Mouse (Mus musculus) layer of hippocampus, adult 18-20 months (tissue): ENCODE data around the gene Gstcd. TPM values are rescaled to one million over a fixed set of nuclear protein-coding genes. Genes with fewer than 3 reads are reported as not detected.

Experiments
- DNase-seq, 2 experiments: peaks; one replicate each; pipeline ENCODE4 v3.0.0; 2022; ENCODE audit warnings: low spot score in 2 of 2
- total RNA-seq, 2 experiments: library from RNA; stranded (reverse); gene quantifications; 2 replicates each; pipeline ENCODE4 v1.2.3; 2021

Gene Gstcd
- total RNA-seq, 2 experiments from 2014 or later, result 8.7 to 10.0 TPM

DNA sequence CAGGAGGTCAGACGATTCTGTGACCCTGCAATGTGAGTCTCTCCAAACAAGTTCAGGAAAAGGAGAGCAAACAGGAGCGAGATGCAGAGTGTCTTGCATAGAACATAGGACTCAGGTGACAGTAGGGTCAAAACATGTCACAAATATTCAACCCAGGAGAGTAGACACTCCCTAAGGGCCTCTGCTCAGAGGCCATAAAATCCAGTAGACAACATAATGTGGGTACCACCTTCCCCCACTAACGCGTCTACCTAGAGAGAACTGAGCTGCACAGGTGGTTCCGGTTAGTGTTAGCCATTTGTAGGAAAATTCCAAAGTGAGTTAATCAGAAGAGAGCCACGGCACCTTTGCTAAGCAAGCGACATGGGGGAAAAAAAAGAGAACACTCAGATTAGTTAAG lies 147.6 kb downstream of the Gstcd start:
- DNase-seq, result no peak

DNA sequence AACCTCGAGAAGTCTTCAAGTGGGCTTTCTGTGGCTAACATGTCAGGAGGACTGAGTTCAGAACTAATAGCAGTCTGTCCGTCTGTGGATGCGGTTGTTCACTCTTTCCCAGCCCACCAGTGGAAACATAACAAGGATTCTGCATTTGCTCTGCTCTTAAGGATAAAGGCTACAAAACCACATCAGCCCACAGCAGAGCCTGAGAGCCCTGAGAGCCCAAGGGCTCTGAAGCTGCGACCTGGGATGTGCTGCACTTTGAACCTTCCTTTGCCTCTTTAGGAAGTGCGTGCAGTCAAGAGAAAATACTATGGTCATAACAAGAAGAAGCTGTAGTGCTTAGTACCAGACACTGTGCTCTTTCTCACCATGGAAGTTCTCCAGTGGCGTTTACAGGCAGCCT lies 149.1 kb downstream of the Gstcd start:
- no peak for DNase-seq

DNA sequence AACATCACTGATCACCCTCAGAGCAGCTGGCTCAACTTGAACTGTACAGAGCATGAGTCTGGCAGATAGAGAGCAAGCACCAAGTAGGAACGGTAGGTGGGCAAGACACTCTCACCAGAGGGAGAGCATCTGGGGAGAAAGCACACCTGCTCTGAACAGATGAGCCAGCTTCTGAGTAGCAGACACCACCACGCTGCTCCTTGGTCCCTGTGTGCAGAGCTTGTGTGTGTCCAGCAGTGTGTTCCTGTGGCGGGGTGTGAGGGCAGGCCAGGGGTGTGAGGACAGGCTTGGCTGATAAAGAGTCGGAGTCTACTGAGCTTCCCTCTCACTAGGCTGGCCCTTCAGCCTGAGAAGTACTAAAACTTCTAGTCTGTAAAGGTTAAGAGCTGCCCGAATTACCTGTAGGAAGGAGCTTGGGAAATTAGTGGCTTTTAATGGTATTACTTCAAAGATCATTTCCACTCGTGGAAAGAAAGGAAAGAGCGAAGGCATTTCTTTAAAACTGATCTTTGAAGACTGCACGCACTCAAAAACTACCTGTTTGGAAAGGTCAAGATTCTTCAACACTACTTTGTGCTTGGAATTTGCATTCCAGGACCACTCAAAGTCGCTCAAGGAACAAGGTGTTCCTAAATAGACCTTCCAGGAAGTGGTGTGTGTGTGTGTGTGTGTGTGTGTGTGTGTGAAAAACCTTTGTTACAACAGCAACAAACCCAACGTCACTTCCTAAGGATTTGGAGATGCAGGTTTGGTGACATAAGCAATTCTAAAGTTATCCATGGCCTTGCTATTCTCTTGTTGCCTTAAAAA lies 151.4 kb downstream of the Gstcd start:
- DNase-seq, result no peak

DNA sequence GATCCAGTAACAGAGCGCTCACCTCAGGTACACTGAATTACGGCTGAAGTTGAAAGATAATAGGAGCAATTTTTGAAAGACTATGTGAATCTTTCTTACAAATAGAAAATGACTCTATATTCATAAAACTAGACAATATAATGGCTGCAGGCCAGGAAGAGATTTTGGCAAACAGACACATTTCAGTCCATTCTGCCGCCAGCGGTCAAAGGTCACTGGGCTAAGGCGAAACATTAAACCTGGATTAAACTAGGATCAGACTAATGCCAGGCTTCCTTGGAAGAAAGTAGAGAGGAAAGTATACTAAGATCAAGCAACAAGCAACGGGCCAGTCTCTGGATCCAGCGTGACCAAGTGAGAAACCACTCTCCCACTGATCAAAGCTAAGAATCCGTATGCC lies 152.8 kb downstream of the Gstcd start:
- DNase-seq, result no peak

DNA sequence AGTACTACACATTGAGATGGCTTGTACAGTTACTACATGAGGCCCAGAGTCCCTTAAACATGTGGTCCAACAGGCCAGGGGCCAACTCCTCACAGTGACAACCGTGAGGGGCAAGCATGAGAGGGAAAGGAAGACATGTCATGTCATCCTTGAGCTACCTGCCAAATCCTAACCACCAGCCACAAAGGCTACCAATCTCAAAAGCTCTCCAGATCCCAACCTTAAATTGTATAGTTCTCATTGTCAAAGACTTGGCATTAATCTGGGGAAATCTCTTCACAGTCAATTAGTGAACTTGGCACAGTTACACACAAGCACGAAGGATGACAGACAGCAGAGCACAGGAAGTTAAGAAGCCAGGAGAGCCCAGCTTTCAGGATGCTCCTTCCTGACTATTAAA lies 157.2 kb downstream of the Gstcd start:
- DNase-seq, result no peak

Other genes with a start within 250 kb of the Gstcd start
- 10 to 100 TPM; 11.9 to 12.7 TPM for gene Npnt, start 141.7 kb downstream of the Gstcd start, total RNA-seq
- gene Ints12, start 193 bp downstream of the Gstcd start, total RNA-seq, result 10 to 100 TPM; 10.6 to 14.3 TPM
- not detected for gene Arhgef38, start 142.9 kb upstream of the Gstcd start, total RNA-seq
- gene Ppa2, start 218.1 kb upstream of the Gstcd start, total RNA-seq, result 10 to 100 TPM; 45.8 to 55.9 TPM